Mouse (Mus musculus) macrophage (primary cell): ENCODE data around the gene Cldnd1. TPM values are rescaled to one million over a fixed set of nuclear protein-coding genes. Genes with fewer than 3 reads are reported as not detected.

ENCODE experiments used
- H3K27ac ChIP-seq: fragments of 350-480 bp; formaldehyde crosslinking; 2 replicates; pipeline ENCODE4 v1.9.0; 2021
- H3K36me3 ChIP-seq: fragments of 350-480 bp; formaldehyde crosslinking; 2 replicates; pipeline ENCODE4 v1.9.0; 2021; ENCODE audit errors: inconsistent target
- H3K4me3 ChIP-seq: fragments of 350-480 bp; formaldehyde crosslinking; 2 replicates; pipeline ENCODE4 v1.9.0; 2021; ENCODE audit errors: inconsistent target
- H3K79me2 ChIP-seq: fragments of 350-480 bp; formaldehyde crosslinking; 2 replicates; pipeline ENCODE4 v1.9.0; 2021; ENCODE audit errors: inconsistent target
- WGBS: methylation state at CpG from one replicate; pipeline ENCODE4 v1.1.7; 2026; ENCODE audit warnings: inconsistent platforms; ENCODE audit not compliant: missing documents; 5-methylcytosine and 5-hydroxymethylcytosine counted together
- polyA plus RNA-seq: library from polyadenylated mRNA; stranded (reverse); fragments of 250-400 nt; gene quantifications from 3 replicates; pipeline ENCODE4 v1.2.4, GENCODE M21; 2018; ENCODE audit warnings: inconsistent platforms

Cldnd1 gene
- polyA plus RNA-seq, 1 experiment from 2014 or later: 15.5 TPM

DNA sequence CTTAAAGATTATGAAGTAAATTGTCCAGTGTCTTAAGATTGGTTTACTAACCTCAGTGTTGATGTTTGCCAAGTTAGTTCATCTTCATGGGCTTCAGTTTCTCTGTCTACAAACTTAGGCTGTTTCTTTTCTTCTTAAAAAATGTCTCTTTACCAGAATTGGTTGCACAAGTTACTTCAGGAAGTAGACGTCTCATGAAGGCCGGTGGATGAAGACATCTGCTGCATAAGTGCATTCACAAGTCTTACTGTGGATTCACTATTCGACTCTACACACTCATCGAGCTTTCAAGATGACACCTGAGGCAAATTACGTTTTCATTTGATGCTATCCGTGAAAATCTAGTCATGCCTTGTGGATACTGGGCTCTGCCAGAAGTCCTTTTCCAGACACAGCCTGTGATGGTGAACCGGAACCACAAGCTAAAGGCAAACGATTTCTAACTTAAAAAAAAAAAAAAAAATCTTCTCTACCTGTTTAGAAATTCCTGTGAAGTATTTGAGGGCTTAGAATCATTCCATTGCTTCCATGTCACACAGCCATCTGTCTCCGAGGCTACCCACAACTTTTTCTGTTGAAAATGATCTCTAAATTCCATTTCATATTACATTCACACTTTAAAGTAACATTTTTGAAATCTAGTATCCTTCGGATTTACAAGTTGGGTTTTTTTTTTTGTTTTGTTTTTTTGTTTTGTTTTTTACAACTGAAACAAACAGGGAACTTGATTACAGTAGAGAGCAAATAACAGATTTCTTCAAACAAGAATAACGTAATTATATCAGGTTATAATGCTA, 832 bp upstream of the Cldnd1 start:
- Histone ChIP-seq H3K27ac (no peak overlapping the region), H3K79me2 (peaks cover 14% of the 10 kb centered on the region), H3K4me3 (peak overlapping the region; percentile 20; the same call in 1 of the 2 replicates), H3K36me3 (peaks cover 16% of the 10 kb centered on the region; the same call in 1 of the 2 replicates)
- 70% methylated on average over 11 of the region's 11 CpGs for WGBS

GRCm38 (mm10) chr16:58728176-58728671, 514 bp downstream of the Cldnd1 start:
- peaks cover 27% of the 10 kb centered on the region; the same call in 1 of the 2 replicates for H3K36me3 ChIP-seq
- peaks cover 14% of the 10 kb centered on the region for H3K79me2 ChIP-seq
- H3K27ac ChIP-seq: peak overlapping the region; percentile 48
- H3K4me3 ChIP-seq: peak overlapping the region; percentile 86
- 0% methylated on average over 30 of the region's 31 CpGs for WGBS

- 94% methylated on average over 4 of the region's 4 CpGs for WGBS
- Histone ChIP-seq H3K27ac (no peak overlapping the region), H3K36me3 (peaks cover 10% of the 10 kb centered on the region; the same call in 1 of the 2 replicates), H3K4me3 (no peak overlapping the region), H3K79me2 (no peaks in the 10 kb centered on the region)
These were observed 10.5 kb downstream of the Cldnd1 start for GRCm38 (mm10) chr16:58738205-58738604.

GRCm38 (mm10) chr16:58738800-58739199, 11.1 kb downstream of the Cldnd1 start:
- Histone ChIP-seq H3K4me3 (no peak overlapping the region), H3K79me2 (no peaks in the 10 kb centered on the region), H3K36me3 (peaks cover 7% of the 10 kb centered on the region; the same call in 1 of the 2 replicates), H3K27ac (no peak overlapping the region)
- 100% methylated on average over 1 of the region's 1 CpGs for WGBS

- Histone ChIP-seq H3K36me3 (no peaks in the 10 kb centered on the region), H3K27ac (no peak overlapping the region), H3K4me3 (no peak overlapping the region), H3K79me2 (no peaks in the 10 kb centered on the region)
- 96% methylated on average over 5 of the region's 5 CpGs for WGBS
These were observed 13.0 kb downstream of the Cldnd1 start for GRCm38 (mm10) chr16:58740751-58741150.

- no peak overlapping the region for H3K27ac ChIP-seq
- 89% methylated on average over 4 of the region's 4 CpGs for WGBS
- H3K79me2 ChIP-seq: no peaks in the 10 kb centered on the region
- no peaks in the 10 kb centered on the region for H3K36me3 ChIP-seq
- H3K4me3 ChIP-seq: no peak overlapping the region
These were observed 19.0 kb downstream of the Cldnd1 start for GRCm38 (mm10) chr16:58746715-58747114.

- no peaks in the 10 kb centered on the region for H3K36me3 ChIP-seq
- H3K4me3 ChIP-seq: no peak overlapping the region
- 18% methylated on average over 1 of the region's 1 CpGs for WGBS
- H3K79me2 ChIP-seq: no peaks in the 10 kb centered on the region
- no peak overlapping the region for H3K27ac ChIP-seq
These were observed 23.6 kb downstream of the Cldnd1 start for GRCm38 (mm10) chr16:58751314-58751713.

GRCm38 (mm10) chr16:58756191-58756590, 28.5 kb downstream of the Cldnd1 start:
- H3K27ac ChIP-seq: no peak overlapping the region
- no peaks in the 10 kb centered on the region for H3K79me2 ChIP-seq
- no peak overlapping the region for H3K4me3 ChIP-seq
- no peaks in the 10 kb centered on the region for H3K36me3 ChIP-seq

DNA sequence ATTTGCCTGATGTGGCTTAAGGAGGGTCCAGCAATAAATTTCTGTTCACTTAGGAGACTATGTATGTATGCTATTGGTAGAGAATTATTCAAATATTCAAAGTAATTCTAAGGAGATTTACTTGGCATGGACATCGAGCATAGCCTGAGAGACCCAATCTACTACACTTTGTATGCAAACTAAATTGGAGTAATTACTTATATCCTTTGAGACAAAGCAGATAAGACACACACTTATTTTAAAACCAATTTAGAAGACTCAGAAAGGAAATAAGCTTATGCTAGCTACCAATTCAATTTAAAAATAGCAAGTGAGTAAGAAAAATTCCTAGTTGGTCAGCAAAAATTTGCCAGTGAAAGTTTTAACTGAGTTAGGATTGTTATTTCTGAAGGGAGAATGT, 35.4 kb downstream of the Cldnd1 start, which contains the start of gene Olfr172:
Gene Olfr172 (minus strand): TSS at position 101 of the 400 bp plus-strand sequence.
- Histone ChIP-seq H3K27ac (no peak within 1 kb of the TSS), H3K79me2 (no peaks in the 10 kb centered on the region), H3K4me3 (no peak within 1 kb of the TSS), H3K36me3 (no peaks in the 10 kb centered on the region)
- WGBS: 82% methylated on average over 1 of the region's 1 CpGs

Other genes starting within 250 kb of the Cldnd1 start
- 0.52 to 3.2 TPM (median 0.86 TPM) in 3 replicates for gene St3gal6, start 203.7 kb upstream of the Cldnd1 start, polyA plus RNA-seq
- not detected in 3 replicates for gene Gm813, start 110.9 kb upstream of the Cldnd1 start, polyA plus RNA-seq
- not detected in 3 replicates for gene E330017A01Rik, start 89.2 kb upstream of the Cldnd1 start, polyA plus RNA-seq
- gene Cpox, start 57.6 kb upstream of the Cldnd1 start, polyA plus RNA-seq: 8.6 to 10.9 TPM (median 9.6 TPM) in 3 replicates
- gene Gpr15, start 8.8 kb upstream of the Cldnd1 start, polyA plus RNA-seq: not detected in 3 replicates
- gene Olfr172, start 35.3 kb downstream of the Cldnd1 start, polyA plus RNA-seq: not detected in 3 replicates
- gene Olfr173, start 72.4 kb downstream of the Cldnd1 start, polyA plus RNA-seq: not detected in 3 replicates
- gene Olfr175-ps1, start 98.9 kb downstream of the Cldnd1 start, polyA plus RNA-seq: not detected in 3 replicates
- gene Olfr177, start 146.9 kb downstream of the Cldnd1 start, polyA plus RNA-seq: not detected in 3 replicates
- not detected in 3 replicates for gene Olfr178, start 164.2 kb downstream of the Cldnd1 start, polyA plus RNA-seq
- not detected in 3 replicates for gene Olfr181, start 200.8 kb downstream of the Cldnd1 start, polyA plus RNA-seq
- gene Olfr180, start 201.5 kb downstream of the Cldnd1 start, polyA plus RNA-seq: not detected in 3 replicates